Comparison of ENCODE assay signal across 9 mouse cellular contexts in the genomic region with DNA sequence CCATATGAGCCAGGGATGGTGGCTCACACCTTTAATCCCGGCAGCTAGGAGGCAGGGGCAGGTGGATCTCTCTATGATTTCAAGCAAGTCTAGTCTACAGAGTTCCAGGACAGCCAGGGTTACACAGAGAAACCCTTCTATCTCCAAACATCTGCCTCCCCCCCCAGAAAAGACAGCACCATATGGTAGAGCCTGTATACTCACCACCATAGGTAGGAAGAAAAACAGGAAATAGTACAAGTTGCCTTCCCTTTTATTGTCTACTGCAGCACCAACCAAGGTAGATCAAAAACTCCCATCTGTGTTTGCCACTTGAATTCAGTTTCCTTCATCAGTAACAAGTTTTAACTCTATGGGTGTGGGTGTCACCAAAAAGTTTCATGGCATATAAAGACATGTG. TPM values are rescaled to one million over a fixed set of nuclear protein-coding genes. Genes with fewer than 3 reads are reported as not detected.
A peak's percentile ranks its signal among the peaks of the same experiment; 100 is the strongest.
DNase-seq lines count a peak whose midpoint lies in the region; ATAC-seq and TF ChIP-seq lines count a peak whose summit lies in the region.
"Had no signal": no experiment of that assay in that cellular context is flagged by ENCODE, and none has a peak within 500 bp of the region (broad histone marks: within the 10 kb centered on the region; RNA-seq: fewer than 3 reads in every experiment).

No protein-coding gene starts in this region.

- DNase-seq in thymus, adult 2 months, result no peak
- no peak for DNase-seq in thymus, postnatal 10 days (ENCODE audit: low spot score in 2 of 2)
- no peak for DNase-seq in adrenal gland, adult 2 months
- no peak for DNase-seq in layer of hippocampus, adult 11-12 months (ENCODE audit: low spot score)
- DNase-seq: adrenal gland, postnatal 25 days had no signal

- ATAC-seq in forebrain, embryonic 13.5 days, result no peak
- ATAC-seq in limb, embryonic 15.5 days (ENCODE audit: insufficient number of reproducible peaks, low FRiP score, low TSS enrichment, low read depth), result no peak
- ATAC-seq in monocyte, adult 5-6 weeks (replicated peaks; ENCODE audit: insufficient number of reproducible peaks, low FRiP score, low TSS enrichment, poor library complexity, severe bottlenecking), result no peak

- TF ChIP-seq POLR2A in thymus, adult 2 months (IDR thresholded peaks at IDR 0.05; ENCODE audit: control insufficient read depth, extremely low read depth, insufficient read depth, low read length, poor library complexity), result no peak

- WGBS in thymus, adult 2 months, result 91% methylated on average over 1 of the region's 1 CpGs
- 84% methylated on average over 1 of the region's 1 CpGs for WGBS in forebrain, embryonic 13.5 days
- WGBS in limb, embryonic 15.5 days, result 84% methylated on average over 1 of the region's 1 CpGs

- H3K4me1 ChIP-seq in thymus, adult 2 months (replicated peaks; ENCODE audit: control insufficient read depth, insufficient read depth, low read length), result peaks cover 11% of the 10 kb centered on the region
- H3K4me1 ChIP-seq in forebrain, embryonic 13.5 days, result peaks cover 22% of the 10 kb centered on the region
- H3K4me1 ChIP-seq in limb, embryonic 15.5 days, result peaks cover 15% of the 10 kb centered on the region

- peak overlapping the region; percentile 91 for H3K4me2 ChIP-seq in forebrain, embryonic 13.5 days
- H3K4me2 ChIP-seq in limb, embryonic 15.5 days, result peak overlapping the region; percentile 81

- H3K36me3 ChIP-seq in thymus, adult 2 months (ENCODE audit: control insufficient read depth, insufficient read depth, low read length), result peaks cover 38% of the 10 kb centered on the region
- H3K36me3 ChIP-seq in forebrain, embryonic 13.5 days (ENCODE audit: poor library complexity, severe bottlenecking), result peaks cover 44% of the 10 kb centered on the region
- peaks cover 44% of the 10 kb centered on the region for H3K36me3 ChIP-seq in limb, embryonic 15.5 days

- peak overlapping the region; percentile 82; the same call in 1 of the 2 replicates for H3K9ac ChIP-seq in forebrain, embryonic 13.5 days
- H3K9ac ChIP-seq in limb, embryonic 15.5 days, result 0 out of 2 replicates have a peak overlapping the region, but pooled peaks have one; percentile 78

- H3K27me3 ChIP-seq in thymus, adult 2 months (ENCODE audit: control insufficient read depth, insufficient read depth, low read length), result no peaks in the 10 kb centered on the region
- H3K27me3 ChIP-seq in forebrain, embryonic 13.5 days, result no peaks in the 10 kb centered on the region
- no peaks in the 10 kb centered on the region for H3K27me3 ChIP-seq in limb, embryonic 15.5 days

- no peak overlapping the region for H3K4me3 ChIP-seq in thymus, adult 2 months (ENCODE audit: control insufficient read depth, insufficient read depth, low read length)
- H3K4me3 ChIP-seq in forebrain, embryonic 13.5 days, result peak overlapping the region; percentile 83
- peak overlapping the region; percentile 79 for H3K4me3 ChIP-seq in limb, embryonic 15.5 days

- no peaks in the 10 kb centered on the region for H3K9me3 ChIP-seq in forebrain, embryonic 13.5 days (replicated peaks)
- no peaks in the 10 kb centered on the region for H3K9me3 ChIP-seq in limb, embryonic 15.5 days

- no peak for TF ChIP-seq CTCF in thymus, adult 2 months (IDR thresholded peaks at IDR 0.05; ENCODE audit: borderline replicate concordance, control insufficient read depth, extremely low read depth, insufficient read depth, low read length, poor library complexity)

- peak overlapping the region; percentile 62; the same call in 1 of the 2 replicates for H3K27ac ChIP-seq in thymus, adult 2 months (ENCODE audit: control insufficient read depth, insufficient read depth, low read length)
- no peak overlapping the region for H3K27ac ChIP-seq in forebrain, embryonic 13.5 days
- no peak overlapping the region for H3K27ac ChIP-seq in limb, embryonic 15.5 days

RNA-seq across cellular contexts. Expression of a gene that starts 1.3 kb away (rescaled TPM):
- 117 and 121 TPM in 2 replicates for polyA plus RNA-seq in thymus, adult 2 months (2012; rRNA removed)
- 117 and 124 TPM in 2 replicates for polyA plus RNA-seq in forebrain, embryonic 13.5 days (2015; fragmentation: Nextera tagmentation; extraction: Ambion mirVana)
- polyA plus RNA-seq in limb, embryonic 15.5 days (2015; fragmentation: Nextera tagmentation; extraction: Ambion mirVana), result 97.2 and 98.2 TPM in 2 replicates
- 33.8 to 45.3 TPM (median 42.1 TPM) in 3 replicates for total RNA-seq in monocyte, adult 5-6 weeks (2017)
- total RNA-seq in adrenal gland, adult 2 months (2021), result 10 to 100 TPM; 72.0 TPM
- 66.9 and 82.4 TPM in 2 replicates for polyA plus RNA-seq in adrenal gland, adult 2 months (2012; rRNA removed)

RNA-seq across cellular contexts. Expression of a gene that starts 10.6 kb away (rescaled TPM):
- polyA plus RNA-seq in thymus, adult 2 months (2012; rRNA removed), result 53.5 and 55.5 TPM in 2 replicates
- 15.0 and 17.2 TPM in 2 replicates for polyA plus RNA-seq in forebrain, embryonic 13.5 days (2015; fragmentation: Nextera tagmentation; extraction: Ambion mirVana)
- polyA plus RNA-seq in limb, embryonic 15.5 days (2015; fragmentation: Nextera tagmentation; extraction: Ambion mirVana), result 37.7 and 39.5 TPM in 2 replicates
- 13.2 to 33.8 TPM (median 15.2 TPM) in 3 replicates for total RNA-seq in monocyte, adult 5-6 weeks (2017)
- 10 to 100 TPM; 37.9 to 49.7 TPM for total RNA-seq in adrenal gland, adult 2 months (2021)
- 60.0 and 76.6 TPM in 2 replicates for polyA plus RNA-seq in adrenal gland, adult 2 months (2012; rRNA removed)

RNA-seq across cellular contexts. Expression of a gene that starts 19.3 kb away (rescaled TPM):
- not detected in 2 replicates for polyA plus RNA-seq in thymus, adult 2 months (2012; rRNA removed)
- polyA plus RNA-seq in forebrain, embryonic 13.5 days (2015; fragmentation: Nextera tagmentation; extraction: Ambion mirVana), result 0.62 TPM in 2 replicates
- 0.14 and 0.26 TPM in 2 replicates for polyA plus RNA-seq in limb, embryonic 15.5 days (2015; fragmentation: Nextera tagmentation; extraction: Ambion mirVana)
- not detected in 3 replicates for total RNA-seq in monocyte, adult 5-6 weeks (2017)
- total RNA-seq in adrenal gland, adult 2 months (2021), result not detected
- polyA plus RNA-seq in adrenal gland, adult 2 months (2012; rRNA removed), result not detected in 2 replicates
- total RNA-seq: adrenal gland, postnatal 25 days; gastrocnemius, adult 18-20 months had no signal

RNA-seq across cellular contexts. Expression of a gene that starts 35.2 kb away (rescaled TPM):
- 0.38 and 9.5 TPM in 2 replicates for polyA plus RNA-seq in thymus, adult 2 months (2012; rRNA removed)
- polyA plus RNA-seq in forebrain, embryonic 13.5 days (2015; fragmentation: Nextera tagmentation; extraction: Ambion mirVana), result 0.06 and 0.15 TPM in 2 replicates
- 0.99 and 1.8 TPM in 2 replicates for polyA plus RNA-seq in limb, embryonic 15.5 days (2015; fragmentation: Nextera tagmentation; extraction: Ambion mirVana)
- not detected in 3 replicates for total RNA-seq in monocyte, adult 5-6 weeks (2017)
- total RNA-seq in adrenal gland, adult 2 months (2021), result not detected
- polyA plus RNA-seq in adrenal gland, adult 2 months (2012; rRNA removed), result 0.30 and 0.76 TPM in 2 replicates

RNA-seq across cellular contexts. Expression of a gene that starts 48.3 kb away (rescaled TPM):
- 3.7 and 6.1 TPM in 2 replicates for polyA plus RNA-seq in thymus, adult 2 months (2012; rRNA removed)
- 111 and 114 TPM in 2 replicates for polyA plus RNA-seq in forebrain, embryonic 13.5 days (2015; fragmentation: Nextera tagmentation; extraction: Ambion mirVana)
- polyA plus RNA-seq in limb, embryonic 15.5 days (2015; fragmentation: Nextera tagmentation; extraction: Ambion mirVana), result 32.4 and 37.2 TPM in 2 replicates
- 1.3 to 8.1 TPM (median 3.0 TPM) in 3 replicates for total RNA-seq in monocyte, adult 5-6 weeks (2017)
- 10 to 100 TPM; 14.2 to 25.0 TPM for total RNA-seq in adrenal gland, adult 2 months (2021)
- polyA plus RNA-seq in adrenal gland, adult 2 months (2012; rRNA removed), result 53.1 and 71.3 TPM in 2 replicates
